In genomic region chr12:51348698-51348998, GRCm38 (mm10) we compare ENCODE assay signal across 9 mouse cellular contexts. TPM values are rescaled to one million over a fixed set of nuclear protein-coding genes. Genes with fewer than 3 reads are reported as not detected.
DNase-seq lines count a peak whose midpoint lies in the region; ATAC-seq and TF ChIP-seq lines count a peak whose summit lies in the region.
"Had no signal": no experiment of that assay in that cellular context is flagged by ENCODE, and none has a peak within 500 bp of the region (broad histone marks: within the 10 kb centered on the region; RNA-seq: fewer than 3 reads in every experiment).

No protein-coding gene starts in this region.

- no peak for ATAC-seq in heart, embryonic 14.5 days (ENCODE audit: insufficient number of reproducible peaks, insufficient read depth, low FRiP score, low read depth)
- peak; percentile 41 for ATAC-seq in forebrain, embryonic 15.5 days (replicated peaks)
- no peak for ATAC-seq in liver, postnatal 0 days
- no peak for ATAC-seq in monocyte, adult 5-6 weeks (replicated peaks; ENCODE audit: insufficient number of reproducible peaks, low FRiP score, low TSS enrichment, poor library complexity, severe bottlenecking)

- intact Hi-C loops in heart, postnatal 36 days (cut with DNase I), result loop anchor here (1.0 kb wide), 1 partner anchor 29 kb away; the partner anchor contains the start of gene Scfd1

- H3K9ac ChIP-seq in heart, embryonic 14.5 days (ENCODE audit: low read length), result peak overlapping the region; percentile 93
- H3K9ac ChIP-seq in ES-Bruce4 (ENCODE audit: low read depth, poor library complexity, severe bottlenecking), result peak overlapping the region; percentile 62
- peak overlapping the region; percentile 94 for H3K9ac ChIP-seq in forebrain, embryonic 15.5 days (replicated peaks)
- peak overlapping the region; percentile 74 for H3K9ac ChIP-seq in liver, postnatal 0 days (replicated peaks)

- H3K4me2 ChIP-seq in heart, embryonic 14.5 days (ENCODE audit: low read length), result peak overlapping the region; percentile 81
- H3K4me2 ChIP-seq in forebrain, embryonic 15.5 days (replicated peaks), result peak overlapping the region; percentile 47
- H3K4me2 ChIP-seq in liver, postnatal 0 days (ENCODE audit: low read depth, low read length), result peak overlapping the region; percentile 89

- peak overlapping the region; percentile 87 to 92 for H3K4me3 ChIP-seq in heart, embryonic 14.5 days (ENCODE audit: control insufficient read depth in 1 of 2, insufficient read depth in 1 of 2, low read depth in 1 of 2, low read length in 2 of 2)
- H3K4me3 ChIP-seq in ES-Bruce4 (ENCODE audit: low read depth, low read length), result peak overlapping the region; percentile 82
- H3K4me3 ChIP-seq in forebrain, embryonic 15.5 days, result peak overlapping the region; percentile 99
- H3K4me3 ChIP-seq in liver, postnatal 0 days (ENCODE audit: low read depth, low read length), result peak overlapping the region; percentile 82

- under 1% methylated on average over 10 of the region's 10 CpGs for WGBS in heart, embryonic 14.5 days
- 1% methylated on average over 10 of the region's 10 CpGs for WGBS in forebrain, embryonic 15.5 days
- 2% methylated on average over 10 of the region's 10 CpGs for WGBS in liver, postnatal 0 days (ENCODE audit: insufficient replicate concordance)

- H3K27me3 ChIP-seq in heart, embryonic 14.5 days (ENCODE audit: control insufficient read depth, insufficient read depth, low read length), result no peaks in the 10 kb centered on the region
- no peaks in the 10 kb centered on the region for H3K27me3 ChIP-seq in ES-Bruce4 (ENCODE audit: control insufficient read depth, insufficient read depth, low read length, poor library complexity, severe bottlenecking)
- H3K27me3 ChIP-seq in forebrain, embryonic 15.5 days, result no peaks in the 10 kb centered on the region
- no peaks in the 10 kb centered on the region for H3K27me3 ChIP-seq in liver, postnatal 0 days (ENCODE audit: insufficient read depth, low read length)
- H3K27me3 ChIP-seq: Patski had no signal

- peak overlapping the region; percentile 91 to 92 for H3K27ac ChIP-seq in heart, embryonic 14.5 days (replicated peaks in 1 of 2; ENCODE audit: control insufficient read depth in 1 of 2, insufficient read depth in 1 of 2, low read depth in 2 of 2, low read length in 2 of 2)
- peak overlapping the region; percentile 52 for H3K27ac ChIP-seq in ES-Bruce4 (ENCODE audit: insufficient read depth, low read length)
- H3K27ac ChIP-seq in forebrain, embryonic 15.5 days (replicated peaks), result peak overlapping the region; percentile 97
- peak overlapping the region; percentile 89 for H3K27ac ChIP-seq in liver, postnatal 0 days (ENCODE audit: low read depth)

- peaks cover 0 to 16% of the 10 kb centered on the region in 2 experiments; a peak in 2 of 4 replicates for H3K4me1 ChIP-seq in heart, embryonic 14.5 days (ENCODE audit: control insufficient read depth in 2 of 2, insufficient read depth in 2 of 2, low read length in 2 of 2)
- H3K4me1 ChIP-seq in ES-Bruce4 (ENCODE audit: control insufficient read depth, insufficient read depth, low read length), result peaks cover 3% of the 10 kb centered on the region
- peaks cover 23% of the 10 kb centered on the region for H3K4me1 ChIP-seq in forebrain, embryonic 15.5 days
- H3K4me1 ChIP-seq in liver, postnatal 0 days (ENCODE audit: insufficient read depth), result peaks cover 6% of the 10 kb centered on the region

- TF ChIP-seq CTCF in ES-Bruce4 (IDR thresholded peaks at IDR 0.05; ENCODE audit: low read depth, low read length), result no peak
- TF ChIP-seq CTCF in liver, postnatal 0 days (IDR thresholded peaks at IDR 0.05; ENCODE audit: low read depth), result no peak

- 0 out of 2 replicates have a peak, but pooled peaks have one; percentile 14 for TF ChIP-seq EP300 in ES-Bruce4 (IDR thresholded peaks at IDR 0.05; ENCODE audit: insufficient read depth, low read depth, low read length)
- no peak for TF ChIP-seq EP300 in liver, postnatal 0 days (IDR thresholded peaks at IDR 0.05; ENCODE audit: low read depth)

- peaks cover 20% of the 10 kb centered on the region for H3K36me3 ChIP-seq in heart, embryonic 14.5 days (ENCODE audit: control insufficient read depth, insufficient read depth, low read length)
- H3K36me3 ChIP-seq in ES-Bruce4 (ENCODE audit: control insufficient read depth, insufficient read depth, low read length, poor library complexity, severe bottlenecking), result peaks cover 22% of the 10 kb centered on the region
- H3K36me3 ChIP-seq in forebrain, embryonic 15.5 days, result peaks cover 15% of the 10 kb centered on the region
- H3K36me3 ChIP-seq in liver, postnatal 0 days (replicated peaks; ENCODE audit: insufficient read depth, low read length), result peaks cover 16% of the 10 kb centered on the region

- H3K9me3 ChIP-seq in heart, embryonic 14.5 days (ENCODE audit: control insufficient read depth, low read length), result no peaks in the 10 kb centered on the region
- H3K9me3 ChIP-seq in ES-Bruce4 (replicated peaks; ENCODE audit: control insufficient read depth, insufficient read depth, low read length, poor library complexity, severe bottlenecking), result no peaks in the 10 kb centered on the region
- no peaks in the 10 kb centered on the region for H3K9me3 ChIP-seq in forebrain, embryonic 15.5 days
- H3K9me3 ChIP-seq in liver, postnatal 0 days (ENCODE audit: low read length), result no peaks in the 10 kb centered on the region

- TF ChIP-seq POLR2A in ES-Bruce4 (IDR thresholded peaks at IDR 0.05; ENCODE audit: insufficient read depth, low read length), result no peak

- DNase-seq in heart, postnatal 36 days, result no peak
- no peak for DNase-seq in liver, postnatal 0 days
- no peak for DNase-seq in cerebellum, postnatal 36 days
- no peak for DNase-seq in spleen, postnatal 36 days (ENCODE audit: low spot score in 2 of 2)

RNA-seq across cellular contexts. Expression of gene G2e3, which starts 0.8 kb away (rescaled TPM):
- polyA plus RNA-seq in heart, embryonic 14.5 days (2014; fragmentation: Nextera tagmentation; extraction: Ambion mirVana), result 17.3 and 20.2 TPM in 2 replicates
- 1 to 10 TPM; 2.2 to 2.4 TPM for total RNA-seq in heart, postnatal 36 days (2021)
- polyA plus RNA-seq in ES-Bruce4 (2011; ENCODE audit: insufficient read depth, insufficient read length, low read depth, missing spikeins), result 67.0 and 75.9 TPM in 2 replicates
- polyA plus RNA-seq in forebrain, embryonic 15.5 days (2015; fragmentation: Nextera tagmentation; extraction: Ambion mirVana), result 36.3 and 36.9 TPM in 2 replicates
- polyA plus RNA-seq in liver, postnatal 0 days (2015; fragmentation: Nextera tagmentation; extraction: Ambion mirVana), result 5.2 and 6.8 TPM in 2 replicates
- total RNA-seq in monocyte, adult 5-6 weeks (2017), result 3.7 to 26.0 TPM (median 16.9 TPM) in 3 replicates

RNA-seq across cellular contexts. Expression of gene Scfd1, which starts 28.7 kb away (rescaled TPM):
- polyA plus RNA-seq in heart, embryonic 14.5 days (2014; fragmentation: Nextera tagmentation; extraction: Ambion mirVana), result 66.1 and 68.7 TPM in 2 replicates
- total RNA-seq in heart, postnatal 36 days (2021), result 10 to 100 TPM; 22.8 to 25.6 TPM
- polyA plus RNA-seq in ES-Bruce4 (2011; ENCODE audit: insufficient read depth, insufficient read length, low read depth, missing spikeins), result 58.9 and 68.5 TPM in 2 replicates
- polyA plus RNA-seq in forebrain, embryonic 15.5 days (2015; fragmentation: Nextera tagmentation; extraction: Ambion mirVana), result 59.5 and 59.8 TPM in 2 replicates
- 29.4 and 30.8 TPM in 2 replicates for polyA plus RNA-seq in liver, postnatal 0 days (2015; fragmentation: Nextera tagmentation; extraction: Ambion mirVana)
- 118 to 131 TPM (median 124 TPM) in 3 replicates for total RNA-seq in monocyte, adult 5-6 weeks (2017)
